Mouse (Mus musculus) bone marrow macrophage, adult 2 months (primary cell): ENCODE results near the gene Krtap1-4.

ENCODE experiments used
- CTCF ChIP-seq: IDR thresholded peaks from 2 replicates; pipeline ENCODE4 v1.5.1; 2012; ENCODE audit warnings: low read depth, mild to moderate bottlenecking, low read length, moderate library complexity
- POLR2A ChIP-seq: IDR thresholded peaks from 2 replicates; pipeline ENCODE4 v1.6.1; 2012; ENCODE audit warnings: mild to moderate bottlenecking, low read depth, low read length, borderline replicate concordance

- no peak for TF ChIP-seq CTCF
- TF ChIP-seq POLR2A: no peak
Observed at GRCm38 (mm10) chr11:99539721-99540120, 43.7 kb downstream of the Krtap1-4 start.
